Mouse (Mus musculus): Measurements from ENCODE around the gene Atp5h. TPM values are rescaled to one million over a fixed set of nuclear protein-coding genes. Genes with fewer than 3 reads are reported as not detected.

The Atp5h gene
- polyA plus RNA-seq (2014; fragmentation: Illumina TruSeq; extraction: RNeasy Lipid Tissue Mini Kit (QIAGEN cat#74804); ENCODE audit: low replicate concordance): 527 TPM

GRCm38 (mm10) chr11:115419531-115420237, at the start of gene Atp5h, which contains the start of gene Kctd2:
Gene Atp5h (minus strand): TSS chr11:115419962.
Gene Kctd2 (plus strand): TSS chr11:115420128.

GRCm38 (mm10) chr11:115462243-115462891, 42.6 kb upstream of the Atp5h start, which contains the start of gene Slc16a5:
Gene Slc16a5 (plus strand): TSS chr11:115462474.

GRCm38 (mm10) chr11:115439906-115440595, 20.3 kb upstream of the Atp5h start, which contains the start of gene Trim80:
Gene Trim80 (plus strand): TSS chr11:115440545.

GRCm38 (mm10) chr11:115403338-115404124, 16.2 kb downstream of the Atp5h start, which contains the start of gene Mrpl58:
Gene Mrpl58 (plus strand): TSS chr11:115403752.

GRCm38 (mm10) chr11:115381743-115382539, 37.8 kb downstream of the Atp5h start, which contains the start of gene Cdr2l:
Gene Cdr2l (plus strand): TSS chr11:115381916.

GRCm38 (mm10) chr11:115367395-115367944, 52.3 kb downstream of the Atp5h start, which contains the start of gene Hid1:
Gene Hid1 (minus strand): TSS chr11:115367756.

Other genes starting within 250 kb of the Atp5h start
- gene Tmem104, start 232.5 kb downstream of the Atp5h start, polyA plus RNA-seq (2014; fragmentation: Illumina TruSeq; extraction: RNeasy Lipid Tissue Mini Kit (QIAGEN cat#74804); ENCODE audit: low replicate concordance): 0.26 TPM
- gene Nat9, start 232.1 kb downstream of the Atp5h start, polyA plus RNA-seq (2014; fragmentation: Illumina TruSeq; extraction: RNeasy Lipid Tissue Mini Kit (QIAGEN cat#74804); ENCODE audit: low replicate concordance): not detected
- gene Grin2c, start 152.7 kb downstream of the Atp5h start, polyA plus RNA-seq (2014; fragmentation: Illumina TruSeq; extraction: RNeasy Lipid Tissue Mini Kit (QIAGEN cat#74804); ENCODE audit: low replicate concordance): not detected
- gene Fdxr, start 142.9 kb downstream of the Atp5h start, polyA plus RNA-seq (2014; fragmentation: Illumina TruSeq; extraction: RNeasy Lipid Tissue Mini Kit (QIAGEN cat#74804); ENCODE audit: low replicate concordance): 2.0 TPM
- gene Fads6, start 122.3 kb downstream of the Atp5h start, polyA plus RNA-seq (2014; fragmentation: Illumina TruSeq; extraction: RNeasy Lipid Tissue Mini Kit (QIAGEN cat#74804); ENCODE audit: low replicate concordance): 1.4 TPM
- gene Otop2, start 112.8 kb downstream of the Atp5h start, polyA plus RNA-seq (2014; fragmentation: Illumina TruSeq; extraction: RNeasy Lipid Tissue Mini Kit (QIAGEN cat#74804); ENCODE audit: low replicate concordance): not detected
- gene Ush1g, start 97.9 kb downstream of the Atp5h start, polyA plus RNA-seq (2014; fragmentation: Illumina TruSeq; extraction: RNeasy Lipid Tissue Mini Kit (QIAGEN cat#74804); ENCODE audit: low replicate concordance): not detected
- gene Otop3, start 85.2 kb downstream of the Atp5h start, polyA plus RNA-seq (2014; fragmentation: Illumina TruSeq; extraction: RNeasy Lipid Tissue Mini Kit (QIAGEN cat#74804); ENCODE audit: low replicate concordance): 0.45 TPM
- 2.0 TPM for gene Hid1, start 52.2 kb downstream of the Atp5h start, polyA plus RNA-seq (2014; fragmentation: Illumina TruSeq; extraction: RNeasy Lipid Tissue Mini Kit (QIAGEN cat#74804); ENCODE audit: low replicate concordance)
- not detected for gene Cdr2l, start 38.0 kb downstream of the Atp5h start, polyA plus RNA-seq (2014; fragmentation: Illumina TruSeq; extraction: RNeasy Lipid Tissue Mini Kit (QIAGEN cat#74804); ENCODE audit: low replicate concordance)
- 3.4 TPM for gene Mrpl58, start 16.2 kb downstream of the Atp5h start, polyA plus RNA-seq (2014; fragmentation: Illumina TruSeq; extraction: RNeasy Lipid Tissue Mini Kit (QIAGEN cat#74804); ENCODE audit: low replicate concordance)
- 11.6 TPM for gene Kctd2, start 166 bp upstream of the Atp5h start, polyA plus RNA-seq (2014; fragmentation: Illumina TruSeq; extraction: RNeasy Lipid Tissue Mini Kit (QIAGEN cat#74804); ENCODE audit: low replicate concordance)
- gene Trim80, start 20.6 kb upstream of the Atp5h start, polyA plus RNA-seq (2014; fragmentation: Illumina TruSeq; extraction: RNeasy Lipid Tissue Mini Kit (QIAGEN cat#74804); ENCODE audit: low replicate concordance): not detected
- 33.5 TPM for gene Slc16a5, start 42.5 kb upstream of the Atp5h start, polyA plus RNA-seq (2014; fragmentation: Illumina TruSeq; extraction: RNeasy Lipid Tissue Mini Kit (QIAGEN cat#74804); ENCODE audit: low replicate concordance)
- gene Armc7, start 55.7 kb upstream of the Atp5h start, polyA plus RNA-seq (2014; fragmentation: Illumina TruSeq; extraction: RNeasy Lipid Tissue Mini Kit (QIAGEN cat#74804); ENCODE audit: low replicate concordance): 0.19 TPM
- 1.3 TPM for gene Nt5c, start 71.9 kb upstream of the Atp5h start, polyA plus RNA-seq (2014; fragmentation: Illumina TruSeq; extraction: RNeasy Lipid Tissue Mini Kit (QIAGEN cat#74804); ENCODE audit: low replicate concordance)
- 47.8 TPM for gene Jpt1, start 94.4 kb upstream of the Atp5h start, polyA plus RNA-seq (2014; fragmentation: Illumina TruSeq; extraction: RNeasy Lipid Tissue Mini Kit (QIAGEN cat#74804); ENCODE audit: low replicate concordance)
- 992 TPM for gene Sumo2, start 116.3 kb upstream of the Atp5h start, polyA plus RNA-seq (2014; fragmentation: Illumina TruSeq; extraction: RNeasy Lipid Tissue Mini Kit (QIAGEN cat#74804); ENCODE audit: low replicate concordance)
- 15.1 TPM for gene Nup85, start 144.5 kb upstream of the Atp5h start, polyA plus RNA-seq (2014; fragmentation: Illumina TruSeq; extraction: RNeasy Lipid Tissue Mini Kit (QIAGEN cat#74804); ENCODE audit: low replicate concordance)
- gene Mrps7, start 184.0 kb upstream of the Atp5h start, polyA plus RNA-seq (2014; fragmentation: Illumina TruSeq; extraction: RNeasy Lipid Tissue Mini Kit (QIAGEN cat#74804); ENCODE audit: low replicate concordance): 2.0 TPM
- gene Gga3, start 184.1 kb upstream of the Atp5h start, polyA plus RNA-seq (2014; fragmentation: Illumina TruSeq; extraction: RNeasy Lipid Tissue Mini Kit (QIAGEN cat#74804); ENCODE audit: low replicate concordance): 2.8 TPM
- 16.5 TPM for gene Mif4gd, start 193.0 kb upstream of the Atp5h start, polyA plus RNA-seq (2014; fragmentation: Illumina TruSeq; extraction: RNeasy Lipid Tissue Mini Kit (QIAGEN cat#74804); ENCODE audit: low replicate concordance)
- gene Slc25a19, start 208.3 kb upstream of the Atp5h start, polyA plus RNA-seq (2014; fragmentation: Illumina TruSeq; extraction: RNeasy Lipid Tissue Mini Kit (QIAGEN cat#74804); ENCODE audit: low replicate concordance): 2.2 TPM